Comparison of ENCODE assay signal across 8 mouse cellular contexts in the genomic region with DNA sequence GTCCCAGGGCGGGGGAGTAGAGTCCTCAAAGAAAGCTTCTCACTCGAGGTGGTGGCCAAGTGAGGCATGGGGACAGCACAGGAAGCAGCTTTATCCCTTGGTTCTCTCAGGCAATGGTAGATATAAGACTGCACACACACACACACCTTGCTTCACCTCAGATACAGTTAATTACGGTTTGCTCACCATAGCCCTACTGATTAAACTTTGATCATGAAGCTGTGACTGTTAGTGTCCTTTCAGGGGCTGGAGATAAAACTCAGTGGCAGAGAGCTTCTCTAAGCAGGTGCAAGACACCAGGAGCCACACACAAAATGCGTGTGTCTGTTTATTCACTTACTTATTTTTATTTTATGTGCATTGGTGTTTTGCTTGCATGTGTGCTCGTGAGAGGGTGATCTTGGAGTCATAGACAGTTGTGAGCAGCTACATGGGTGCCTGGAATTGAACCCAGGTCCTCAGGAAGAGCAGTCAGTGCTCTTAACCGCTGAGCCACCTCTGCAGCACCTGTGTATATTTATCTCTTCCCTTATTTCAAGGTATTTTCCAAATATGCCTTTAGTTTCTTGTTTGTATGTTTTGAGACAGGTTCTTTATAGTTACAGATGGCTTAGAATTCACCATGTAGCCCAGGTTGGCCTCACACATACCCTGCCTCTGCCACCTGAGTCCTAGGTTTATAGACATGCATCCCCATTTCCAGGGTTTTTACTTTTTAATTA. TPM values are rescaled to one million over a fixed set of nuclear protein-coding genes. Genes with fewer than 3 reads are reported as not detected.
DNase-seq lines count a peak whose midpoint lies in the region; ATAC-seq and TF ChIP-seq lines count a peak whose summit lies in the region.

No protein-coding gene starts in this region.

- H3K9ac ChIP-seq in embryonic facial prominence, embryonic 12.5 days = peak overlapping the region; percentile 39; the same call in 1 of the 2 replicates
- no peak overlapping the region for H3K9ac ChIP-seq in hindbrain, embryonic 16.5 days (ENCODE audit: low read depth, low read length)
- no peak overlapping the region for H3K9ac ChIP-seq in midbrain, embryonic 11.5 days (ENCODE audit: low read length)

- DNase-seq in cerebellum, adult 2 months = no peak
- no peak for DNase-seq in cerebellum, postnatal 36 days
- DNase-seq in midbrain, embryonic 11.5 days (ENCODE audit: low spot score, missing footprints) = peak; percentile 84
- no peak for DNase-seq in gastrocnemius, postnatal 14 days
- DNase-seq in cerebellum, adult 9-10 months = no peak
- DNase-seq in Muller cell, postnatal 12 days (ENCODE audit: inconsistent ontology term) = no peak

- peaks cover 32% of the 10 kb centered on the region for H3K4me1 ChIP-seq in cerebellum, adult 2 months (ENCODE audit: control insufficient read depth, insufficient read depth, low read length)
- peaks cover 23% of the 10 kb centered on the region for H3K4me1 ChIP-seq in embryonic facial prominence, embryonic 12.5 days
- H3K4me1 ChIP-seq in hindbrain, embryonic 16.5 days (ENCODE audit: control insufficient read depth, insufficient read depth, low read depth, low read length) = peaks cover 19% of the 10 kb centered on the region
- H3K4me1 ChIP-seq in midbrain, embryonic 11.5 days (ENCODE audit: control insufficient read depth, insufficient read depth, low read length) = peaks cover 26% of the 10 kb centered on the region

- 39% methylated on average over 6 of the region's 6 CpGs for WGBS in cerebellum, adult 2 months
- 74% methylated on average over 6 of the region's 6 CpGs for WGBS in embryonic facial prominence, embryonic 12.5 days
- WGBS in hindbrain, embryonic 16.5 days = 68% methylated on average over 6 of the region's 6 CpGs
- WGBS in midbrain, embryonic 11.5 days = 67% methylated on average over 6 of the region's 6 CpGs

- peak overlapping the region; percentile 52 for H3K4me3 ChIP-seq in cerebellum, adult 2 months (replicated peaks; ENCODE audit: insufficient read depth, low read depth, low read length)
- no peak overlapping the region for H3K4me3 ChIP-seq in embryonic facial prominence, embryonic 12.5 days
- H3K4me3 ChIP-seq in hindbrain, embryonic 16.5 days (ENCODE audit: low read length) = no peak overlapping the region
- no peak overlapping the region for H3K4me3 ChIP-seq in midbrain, embryonic 11.5 days (ENCODE audit: low read depth, low read length)

- H3K27ac ChIP-seq in cerebellum, adult 2 months (ENCODE audit: insufficient read depth, low read length) = peak overlapping the region; percentile 16; the same call in 1 of the 2 replicates
- no peak overlapping the region for H3K27ac ChIP-seq in embryonic facial prominence, embryonic 12.5 days
- no peak overlapping the region for H3K27ac ChIP-seq in hindbrain, embryonic 16.5 days (ENCODE audit: low read depth, low read length)
- H3K27ac ChIP-seq in midbrain, embryonic 11.5 days (ENCODE audit: low read depth, low read length) = no peak overlapping the region

- no peak for ATAC-seq in embryonic facial prominence, embryonic 12.5 days (ENCODE audit: insufficient number of reproducible peaks, insufficient read depth, low FRiP score, low TSS enrichment)
- no peak for ATAC-seq in hindbrain, embryonic 16.5 days
- no peak for ATAC-seq in midbrain, embryonic 11.5 days (ENCODE audit: low FRiP score)

- no peak for TF ChIP-seq CTCF in cerebellum, adult 2 months (IDR thresholded peaks at IDR 0.05; ENCODE audit: borderline replicate concordance, insufficient read depth, low read depth, low read length)

- intact Hi-C loops in gastrocnemius, postnatal 14 days (cut with DNase I; ENCODE audit: low total_unique reads) = no loop called here

- peak overlapping the region; percentile 86; the same call in 1 of the 2 replicates for H3K4me2 ChIP-seq in embryonic facial prominence, embryonic 12.5 days (replicated peaks)
- peak overlapping the region; percentile 94 for H3K4me2 ChIP-seq in hindbrain, embryonic 16.5 days (ENCODE audit: low read length)
- no peak overlapping the region for H3K4me2 ChIP-seq in midbrain, embryonic 11.5 days

- H3K36me3 ChIP-seq in embryonic facial prominence, embryonic 12.5 days = no peaks in the 10 kb centered on the region
- H3K36me3 ChIP-seq in hindbrain, embryonic 16.5 days (ENCODE audit: control insufficient read depth, insufficient read depth, low read length) = no peaks in the 10 kb centered on the region
- H3K36me3 ChIP-seq in midbrain, embryonic 11.5 days (ENCODE audit: control insufficient read depth, insufficient read depth, low read length) = no peaks in the 10 kb centered on the region

- TF ChIP-seq POLR2A in cerebellum, adult 2 months (IDR thresholded peaks at IDR 0.05; ENCODE audit: borderline replicate concordance, insufficient read depth, low read length) = no peak

- H3K9me3 ChIP-seq in embryonic facial prominence, embryonic 12.5 days = no peaks in the 10 kb centered on the region
- H3K9me3 ChIP-seq in hindbrain, embryonic 16.5 days (ENCODE audit: control insufficient read depth, low read length) = no peaks in the 10 kb centered on the region
- H3K9me3 ChIP-seq in midbrain, embryonic 11.5 days (ENCODE audit: control insufficient read depth, low read length) = no peaks in the 10 kb centered on the region

- no peaks in the 10 kb centered on the region for H3K27me3 ChIP-seq in cerebellum, adult 2 months (ENCODE audit: control insufficient read depth, insufficient read depth, low read length)
- H3K27me3 ChIP-seq in embryonic facial prominence, embryonic 12.5 days = no peaks in the 10 kb centered on the region
- no peaks in the 10 kb centered on the region for H3K27me3 ChIP-seq in hindbrain, embryonic 16.5 days (replicated peaks; ENCODE audit: control insufficient read depth, insufficient read depth, low read length)
- H3K27me3 ChIP-seq in midbrain, embryonic 11.5 days (ENCODE audit: control insufficient read depth, insufficient read depth, low read length) = no peaks in the 10 kb centered on the region

RNA-seq across cellular contexts. Expression of a gene that starts 2.2 kb away (rescaled TPM):
- 102 and 111 TPM in 2 replicates for polyA plus RNA-seq in cerebellum, adult 2 months (2012; rRNA removed)
- 50.3 and 55.9 TPM in 2 replicates for polyA plus RNA-seq in embryonic facial prominence, embryonic 12.5 days (2016; fragmentation: Nextera tagmentation; extraction: Ambion mirVana)
- 86.1 and 87.4 TPM in 2 replicates for polyA plus RNA-seq in hindbrain, embryonic 16.5 days (2015; fragmentation: Nextera tagmentation; extraction: Ambion mirVana)
- 58.8 and 61.2 TPM in 2 replicates for polyA plus RNA-seq in midbrain, embryonic 11.5 days (2014; fragmentation: Nextera tagmentation; extraction: Ambion mirVana)
- 10 to 100 TPM; 13.3 to 14.4 TPM for total RNA-seq in gastrocnemius, postnatal 14 days (2021)

RNA-seq across cellular contexts. Expression of a gene that starts 52.0 kb away (rescaled TPM):
- polyA plus RNA-seq in cerebellum, adult 2 months (2012; rRNA removed) = 19.6 and 23.5 TPM in 2 replicates
- polyA plus RNA-seq in embryonic facial prominence, embryonic 12.5 days (2016; fragmentation: Nextera tagmentation; extraction: Ambion mirVana) = 7.1 and 7.4 TPM in 2 replicates
- polyA plus RNA-seq in hindbrain, embryonic 16.5 days (2015; fragmentation: Nextera tagmentation; extraction: Ambion mirVana) = 4.8 and 4.9 TPM in 2 replicates
- 7.5 and 7.9 TPM in 2 replicates for polyA plus RNA-seq in midbrain, embryonic 11.5 days (2014; fragmentation: Nextera tagmentation; extraction: Ambion mirVana)
- 1 to 10 TPM; 1.1 to 1.8 TPM for total RNA-seq in gastrocnemius, postnatal 14 days (2021)
